ENCODE assay signal across 16 mouse cellular contexts in genomic region chr11:61075361-61076326, GRCm38 (mm10). TPM values are rescaled to one million over a fixed set of nuclear protein-coding genes. Genes with fewer than 3 reads are reported as not detected.
A peak's percentile ranks its signal among the peaks of the same experiment; 100 is the strongest.
DNase-seq lines count a peak whose midpoint lies in the region; ATAC-seq lines count a peak whose summit lies in the region.
"Had no signal": no experiment of that assay in that cellular context is flagged by ENCODE, and none has a peak within 500 bp of the region (broad histone marks: within the 10 kb centered on the region; RNA-seq: fewer than 3 reads in every experiment).

No protein-coding gene starts in this region.

- 0 out of 4 replicates have a peak overlapping the region, but pooled peaks of 1 of the 2 experiments have one; percentile 14 for H3K27ac ChIP-seq in heart, embryonic 14.5 days (replicated peaks in 1 of 2; ENCODE audit: control insufficient read depth in 1 of 2, insufficient read depth in 1 of 2, low read depth in 2 of 2, low read length in 2 of 2)
- peak overlapping the region; percentile 40; the same call in 1 of the 2 replicates for H3K27ac ChIP-seq in liver, embryonic 11.5 days (ENCODE audit: low read depth, low read length)
- no peak overlapping the region for H3K27ac ChIP-seq in stomach, embryonic 15.5 days
- H3K27ac ChIP-seq: hindbrain, embryonic 15.5 days had no signal

- no peak for ATAC-seq in heart, embryonic 14.5 days (ENCODE audit: insufficient number of reproducible peaks, insufficient read depth, low FRiP score, low read depth)
- ATAC-seq in liver, embryonic 11.5 days (replicated peaks; ENCODE audit: low FRiP score) = peak; percentile 98
- ATAC-seq in stomach, embryonic 15.5 days (ENCODE audit: insufficient read depth, low FRiP score, low read depth) = peak; percentile 87; the same call in 1 of the 2 replicates
- no peak for ATAC-seq in monocyte, adult 5-6 weeks (replicated peaks; ENCODE audit: insufficient number of reproducible peaks, low FRiP score, low TSS enrichment, poor library complexity, severe bottlenecking)

- peaks cover 12 to 21% of the 10 kb centered on the region in 2 experiments for H3K4me1 ChIP-seq in heart, embryonic 14.5 days (ENCODE audit: control insufficient read depth in 2 of 2, insufficient read depth in 2 of 2, low read length in 2 of 2)
- peaks cover 12% of the 10 kb centered on the region for H3K4me1 ChIP-seq in liver, embryonic 11.5 days (replicated peaks; ENCODE audit: control insufficient read depth, insufficient read depth, low read length)
- H3K4me1 ChIP-seq in stomach, embryonic 15.5 days = no peaks in the 10 kb centered on the region
- H3K4me1 ChIP-seq: hindbrain, embryonic 15.5 days had no signal

- intact Hi-C loops in heart, postnatal 14 days (cut with DNase I) = no loop called here

- DNase-seq in heart, postnatal 14 days = no peak
- DNase-seq in c-Kit-positive CD71-positive TER-119-positive erythroid progenitor cells, embryonic 14.5 days (ENCODE audit: low spot score) = peak; percentile 81
- DNase-seq in liver, embryonic 11.5 days (ENCODE audit: low spot score) = peak; percentile 45
- no peak for DNase-seq in thymus, postnatal 4 days
- DNase-seq: adrenal gland, postnatal 25 days; cerebellum, adult 11-12 months; embryo, embryonic 11 days; lung, adult 18-20 months; retina, postnatal 1 day had no signal

- WGBS in heart, embryonic 14.5 days = 40% methylated on average over 15 of the region's 15 CpGs
- WGBS in liver, embryonic 11.5 days = 53% methylated on average over 15 of the region's 15 CpGs
- WGBS in stomach, embryonic 15.5 days = 63% methylated on average over 15 of the region's 15 CpGs

- no peaks in the 10 kb centered on the region for H3K9me3 ChIP-seq in heart, embryonic 14.5 days (ENCODE audit: control insufficient read depth, low read length)
- no peaks in the 10 kb centered on the region for H3K9me3 ChIP-seq in liver, embryonic 11.5 days (ENCODE audit: control insufficient read depth, low read length)
- H3K9me3 ChIP-seq in stomach, embryonic 15.5 days = no peaks in the 10 kb centered on the region
- H3K9me3 ChIP-seq: G1E; hindbrain, embryonic 15.5 days had no signal

- no peak overlapping the region for H3K4me3 ChIP-seq in heart, embryonic 14.5 days (ENCODE audit: control insufficient read depth in 1 of 2, insufficient read depth in 1 of 2, low read depth in 1 of 2, low read length in 2 of 2)
- no peak overlapping the region for H3K4me3 ChIP-seq in liver, embryonic 11.5 days (ENCODE audit: low read depth, low read length)
- H3K4me3 ChIP-seq in stomach, embryonic 15.5 days (replicated peaks) = no peak overlapping the region
- H3K4me3 ChIP-seq: hindbrain, embryonic 15.5 days had no signal

- H3K9ac ChIP-seq in heart, embryonic 14.5 days (ENCODE audit: low read length) = no peak overlapping the region
- no peak overlapping the region; the same call in 1 of the 2 replicates for H3K9ac ChIP-seq in liver, embryonic 11.5 days (ENCODE audit: low read depth, low read length)
- no peak overlapping the region for H3K9ac ChIP-seq in stomach, embryonic 15.5 days
- H3K9ac ChIP-seq: hindbrain, embryonic 15.5 days had no signal

- H3K27me3 ChIP-seq in heart, embryonic 14.5 days (ENCODE audit: control insufficient read depth, insufficient read depth, low read length) = no peaks in the 10 kb centered on the region
- H3K27me3 ChIP-seq in liver, embryonic 11.5 days (replicated peaks; ENCODE audit: control insufficient read depth, insufficient read depth, low read length) = no peaks in the 10 kb centered on the region
- H3K27me3 ChIP-seq in stomach, embryonic 15.5 days (replicated peaks) = no peaks in the 10 kb centered on the region
- H3K27me3 ChIP-seq: hindbrain, embryonic 15.5 days had no signal

- H3K36me3 ChIP-seq in heart, embryonic 14.5 days (ENCODE audit: control insufficient read depth, insufficient read depth, low read length) = no peaks in the 10 kb centered on the region
- no peaks in the 10 kb centered on the region for H3K36me3 ChIP-seq in liver, embryonic 11.5 days (ENCODE audit: control insufficient read depth, insufficient read depth, low read length)
- no peaks in the 10 kb centered on the region for H3K36me3 ChIP-seq in stomach, embryonic 15.5 days
- H3K36me3 ChIP-seq: G1E had no signal

- H3K4me2 ChIP-seq in heart, embryonic 14.5 days (ENCODE audit: low read length) = 0 out of 2 replicates have a peak overlapping the region, but pooled peaks have one; percentile 18
- peak overlapping the region; percentile 31 for H3K4me2 ChIP-seq in liver, embryonic 11.5 days
- H3K4me2 ChIP-seq in stomach, embryonic 15.5 days = no peak overlapping the region
- H3K4me2 ChIP-seq: hindbrain, embryonic 15.5 days had no signal

RNA-seq across cellular contexts. Expression of gene Tnfrsf13b, which starts 50.9 kb away (rescaled TPM):
- polyA plus RNA-seq in heart, embryonic 14.5 days (2014; fragmentation: Nextera tagmentation; extraction: Ambion mirVana) = 1.8 and 1.9 TPM in 2 replicates
- 1 to 10 TPM in 1 of 2 experiments, under 1 TPM in 1; 0.91 to 1.1 TPM for total RNA-seq in heart, postnatal 14 days (2021)
- polyA plus RNA-seq in liver, embryonic 11.5 days (2014; fragmentation: Nextera tagmentation; extraction: Ambion mirVana) = 5.9 and 6.2 TPM in 2 replicates
- 2.5 and 3.4 TPM in 2 replicates for polyA plus RNA-seq in stomach, embryonic 15.5 days (2015; fragmentation: Nextera tagmentation; extraction: Ambion mirVana)
- total RNA-seq in monocyte, adult 5-6 weeks (2017) = 39.9 to 75.6 TPM (median 53.5 TPM) in 3 replicates

RNA-seq across cellular contexts. Expression of gene Kcnj12, which starts 53.3 kb away (rescaled TPM):
- 5.4 and 5.8 TPM in 2 replicates for polyA plus RNA-seq in heart, embryonic 14.5 days (2014; fragmentation: Nextera tagmentation; extraction: Ambion mirVana)
- total RNA-seq in heart, postnatal 14 days (2021) = 10 to 100 TPM; 27.5 to 29.0 TPM
- not detected in 2 replicates for polyA plus RNA-seq in liver, embryonic 11.5 days (2014; fragmentation: Nextera tagmentation; extraction: Ambion mirVana)
- 1.7 TPM in 2 replicates for polyA plus RNA-seq in stomach, embryonic 15.5 days (2015; fragmentation: Nextera tagmentation; extraction: Ambion mirVana)
- total RNA-seq in monocyte, adult 5-6 weeks (2017) = not detected in 3 replicates
- total RNA-seq: G1E; granulocyte monocyte progenitor cell, adult 5-6 weeks; megakaryocyte, adult 5-6 weeks had no signal
- polyA plus RNA-seq: G1E had no signal

Comparison
In these comparisons a context has a peak if more than half of its experiments do, and no peak if none do; other contexts are left out.
1. ATAC-seq: peak in liver, embryonic 11.5 days (single experiment) and stomach, embryonic 15.5 days (single experiment); none in heart, embryonic 14.5 days (single experiment) and monocyte, adult 5-6 weeks (single experiment).
2. DNase-seq: peak in c-Kit-positive CD71-positive TER-119-positive erythroid progenitor cells, embryonic 14.5 days (single experiment) and liver, embryonic 11.5 days (single experiment); none in heart, postnatal 14 days (0 of 2) and thymus, postnatal 4 days (single experiment).